Mouse (Mus musculus): ENCODE measurements around the gene Col9a2.

DNA sequence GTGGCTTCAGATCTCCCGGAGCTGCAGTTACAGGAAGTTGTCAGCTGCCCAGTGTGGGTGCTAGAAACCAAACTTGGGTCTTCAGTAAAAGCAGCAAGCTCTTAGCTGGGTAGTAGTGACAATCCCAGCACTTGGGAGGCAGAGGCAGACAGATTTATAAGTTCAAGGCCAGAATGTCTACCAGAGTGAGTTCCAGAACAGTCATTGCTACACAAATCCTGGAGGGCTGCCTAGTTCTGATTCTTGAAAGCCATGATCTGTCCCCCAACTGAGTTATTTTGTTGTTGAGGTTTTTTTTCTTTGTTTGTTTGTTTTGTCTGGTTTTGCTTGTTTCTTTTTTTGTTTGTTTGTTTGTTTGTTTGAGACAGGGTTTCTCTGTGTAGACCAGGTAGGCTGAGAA lies 11.0 kb upstream of the Col9a2 start:
- TF ChIP-seq CTCF (IDR thresholded peaks at IDR 0.05; ENCODE audit: insufficient read depth, low read length) (no peak), POLR2A (IDR thresholded peaks at IDR 0.05; ENCODE audit: borderline replicate concordance, extremely low read depth, low read depth, low read length) (no peak)
